Mouse (Mus musculus) forelimb bud, embryonic 11.5 days (tissue): ENCODE results near the gene Lif.
A peak's percentile ranks its signal among the peaks of the same experiment; 100 is the strongest.

Source experiments
- DNase-seq: peaks from one replicate; pipeline ENCODE4 v3.0.0-alpha.2; 2012; ENCODE audit warnings: low read depth, low spot score

Lif gene

DNA sequence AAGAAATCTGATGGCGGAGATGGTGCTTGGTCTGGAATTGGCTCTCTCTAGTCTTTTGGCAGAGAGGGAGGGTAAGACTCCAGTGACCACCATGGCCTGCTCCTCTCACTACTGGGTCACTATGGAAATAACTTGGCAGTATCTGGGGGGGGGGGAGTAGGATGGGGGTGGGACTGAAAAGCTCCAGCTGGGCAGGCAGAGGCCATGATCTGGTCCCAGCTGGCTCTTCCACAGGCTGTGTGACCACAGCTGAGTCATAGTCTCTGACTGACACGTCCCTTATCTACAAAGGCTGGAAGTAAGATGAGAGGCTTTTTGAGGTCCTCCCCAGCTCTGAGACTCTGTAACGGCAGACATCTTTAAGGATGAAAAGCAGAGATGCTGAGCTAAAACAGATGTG, 40.4 kb downstream of the Lif start:
- DNase-seq = no peak

- no peak for DNase-seq
These were observed 41.3 kb downstream of the Lif start for GRCm38 (mm10) chr11:4298615-4299014.

DNA sequence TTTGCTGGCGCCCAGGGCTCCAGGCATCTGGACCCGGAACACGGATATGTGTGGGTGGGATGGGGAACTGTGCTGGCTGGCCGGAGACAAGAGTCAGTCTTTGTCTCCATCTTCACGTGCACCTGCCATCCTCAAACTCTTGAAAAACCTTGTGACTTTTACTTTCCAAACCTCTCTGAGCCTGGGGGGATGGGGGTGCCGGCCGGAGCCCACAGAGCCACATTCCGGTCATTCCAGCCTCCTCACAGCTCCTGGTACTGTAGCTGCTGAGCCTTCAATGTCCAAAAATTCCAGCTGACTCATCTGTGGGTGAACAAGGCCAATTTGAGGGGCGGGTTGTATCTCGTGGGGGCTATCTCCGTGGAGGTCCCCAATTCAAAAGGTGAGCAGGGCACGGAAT, 41.8 kb downstream of the Lif start:
- DNase-seq = peak; percentile 41

GRCm38 (mm10) chr11:4299735-4300474, 42.5 kb downstream of the Lif start:
- no peak for DNase-seq

DNA sequence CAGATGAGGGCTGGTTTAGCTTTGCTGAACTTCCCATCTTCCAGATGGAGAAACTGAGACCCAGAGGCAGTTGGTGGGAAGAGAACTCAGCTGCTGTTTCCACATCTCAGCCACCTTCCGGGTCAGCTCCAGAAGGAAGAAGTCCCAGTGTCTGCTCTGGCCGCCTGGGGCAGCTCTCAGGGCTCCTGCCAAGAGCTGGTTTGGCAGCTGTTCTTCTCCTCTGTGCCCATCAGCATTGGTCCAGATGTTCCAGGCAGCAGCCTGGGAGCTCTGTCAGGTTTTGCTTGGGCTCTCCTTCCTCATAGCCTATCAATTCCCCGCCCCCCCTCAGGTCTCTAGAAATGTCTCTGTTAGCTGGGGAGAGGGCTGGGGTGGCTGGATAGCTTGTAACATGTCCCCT, 43.3 kb downstream of the Lif start:
- no peak for DNase-seq

DNA sequence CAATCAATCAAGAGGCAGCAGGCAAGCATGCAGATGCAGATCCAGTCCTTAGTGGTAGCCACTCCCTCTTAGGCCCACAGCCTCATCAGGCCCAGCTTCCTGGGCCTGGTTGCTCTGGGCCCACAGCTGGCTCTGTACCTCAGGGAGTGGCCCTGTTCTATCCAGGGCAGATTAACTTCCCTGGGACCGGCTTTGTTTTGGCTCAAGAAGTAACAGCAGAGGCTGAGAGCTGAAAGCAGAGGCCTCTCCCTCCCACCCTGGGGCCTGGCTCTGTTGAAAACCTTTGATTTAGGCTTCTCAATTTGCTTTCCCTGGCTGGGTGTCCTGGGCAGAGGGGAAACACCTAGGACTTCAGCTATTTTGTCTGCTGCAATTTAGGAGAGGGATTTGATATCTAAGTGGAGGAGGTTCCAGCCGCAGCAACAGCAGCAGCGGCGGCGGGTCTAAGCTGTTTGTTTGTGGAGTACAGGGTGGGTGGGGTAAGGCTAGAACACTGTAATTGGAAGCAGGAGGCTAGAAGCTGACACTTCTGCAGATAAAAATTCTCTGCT, 45.1 kb downstream of the Lif start:
- DNase-seq = no peak

- no peak for DNase-seq
These were observed 45.7 kb downstream of the Lif start for GRCm38 (mm10) chr11:4303033-4303432.

GRCm38 (mm10) chr11:4304203-4304602, 46.8 kb downstream of the Lif start:
- no peak for DNase-seq

DNA sequence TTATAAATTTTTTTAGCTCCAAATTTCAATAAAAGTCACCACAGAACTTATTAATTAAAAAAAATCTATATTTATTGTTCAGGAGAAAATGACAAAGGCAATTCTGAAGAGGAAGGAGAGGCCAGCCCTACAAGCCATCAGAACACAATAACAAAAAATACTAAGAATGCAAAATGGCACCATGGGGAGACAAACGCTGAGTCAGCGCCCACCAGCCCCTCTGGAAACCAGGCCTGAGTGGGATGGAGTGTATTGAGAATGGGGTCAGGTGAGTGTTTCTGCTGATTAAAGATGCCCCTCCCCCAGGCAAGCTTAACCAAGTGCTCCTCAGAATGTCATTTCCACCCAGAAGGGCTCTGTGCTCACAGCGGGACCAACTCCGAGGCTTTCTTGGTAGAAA, 47.7 kb downstream of the Lif start:
- no peak for DNase-seq

GRCm38 (mm10) chr11:4306086-4306485, 48.7 kb downstream of the Lif start:
- DNase-seq = no peak

- peak; percentile 31 for DNase-seq
These were observed 50.7 kb downstream of the Lif start for GRCm38 (mm10) chr11:4308060-4308513.

DNA sequence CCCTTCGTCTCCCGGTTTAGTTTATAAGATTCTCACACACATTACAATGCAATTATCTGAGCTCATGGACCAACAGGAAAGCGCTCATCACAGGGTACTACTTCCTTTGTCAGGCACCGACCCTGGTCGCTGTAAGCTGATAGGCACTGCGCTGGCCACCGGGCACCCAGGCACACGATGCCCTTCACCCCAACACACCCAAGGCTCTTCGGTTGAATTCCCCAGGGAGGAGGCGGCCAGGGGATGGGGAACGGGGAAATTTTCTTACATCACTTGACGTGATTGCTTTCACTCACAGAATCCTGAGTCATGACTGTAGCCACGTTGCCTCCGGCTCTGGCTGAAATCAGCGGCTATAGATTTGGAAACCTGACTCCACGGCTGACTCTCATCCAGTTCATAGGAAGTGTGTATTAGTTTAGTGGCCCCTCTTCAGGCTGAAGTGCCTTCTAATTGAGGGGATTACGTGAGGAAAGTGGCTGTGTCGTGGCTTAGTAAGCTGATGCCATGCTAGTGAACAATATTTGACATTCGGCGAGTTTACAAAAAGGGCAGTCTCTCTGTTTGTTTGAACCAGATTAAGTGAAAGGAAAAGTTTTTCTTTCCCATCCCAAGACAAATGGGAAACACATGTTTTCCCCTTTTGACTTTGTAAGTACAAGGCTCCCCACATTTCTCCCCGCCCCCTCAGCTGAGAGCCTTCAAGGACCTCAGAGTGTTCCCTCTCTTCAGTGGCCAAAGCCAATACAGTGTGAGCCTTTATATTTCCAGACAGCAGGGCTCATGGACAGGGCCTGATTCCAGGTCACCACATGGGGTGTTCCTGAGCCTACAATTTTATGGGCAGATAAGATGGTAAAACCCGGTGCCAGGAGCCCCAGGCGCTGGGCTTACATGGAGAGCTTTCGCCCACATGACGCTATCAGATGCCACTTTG, 51.4 kb downstream of the Lif start:
- peak; percentile 82 for DNase-seq

- no peak for DNase-seq
These were observed 52.3 kb downstream of the Lif start for GRCm38 (mm10) chr11:4309613-4310012.

GRCm38 (mm10) chr11:4310324-4310723, 53.0 kb downstream of the Lif start:
- DNase-seq = no peak

DNA sequence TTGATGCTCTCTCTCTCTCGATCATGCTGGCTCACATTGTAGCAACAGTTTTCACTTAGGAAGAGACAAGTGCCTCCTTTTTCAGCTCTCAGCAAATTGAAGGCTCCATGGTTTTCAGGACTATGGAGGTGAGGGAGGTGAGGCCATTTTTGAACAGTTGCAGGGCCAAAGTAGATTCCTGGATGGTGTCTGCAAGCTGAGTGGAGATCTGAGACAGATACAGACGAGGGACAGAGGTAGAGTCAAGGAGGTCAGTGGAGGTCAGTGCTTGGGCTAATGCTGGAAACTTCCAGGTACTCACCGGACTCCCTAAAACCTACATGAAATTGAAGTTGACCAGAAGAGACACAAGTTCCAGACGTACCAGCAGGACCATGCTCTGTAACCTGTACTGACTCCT, 54.8 kb downstream of the Lif start:
- DNase-seq = no peak

- DNase-seq = no peak
These were observed 59.9 kb downstream of the Lif start for GRCm38 (mm10) chr11:4317287-4317686.

DNA sequence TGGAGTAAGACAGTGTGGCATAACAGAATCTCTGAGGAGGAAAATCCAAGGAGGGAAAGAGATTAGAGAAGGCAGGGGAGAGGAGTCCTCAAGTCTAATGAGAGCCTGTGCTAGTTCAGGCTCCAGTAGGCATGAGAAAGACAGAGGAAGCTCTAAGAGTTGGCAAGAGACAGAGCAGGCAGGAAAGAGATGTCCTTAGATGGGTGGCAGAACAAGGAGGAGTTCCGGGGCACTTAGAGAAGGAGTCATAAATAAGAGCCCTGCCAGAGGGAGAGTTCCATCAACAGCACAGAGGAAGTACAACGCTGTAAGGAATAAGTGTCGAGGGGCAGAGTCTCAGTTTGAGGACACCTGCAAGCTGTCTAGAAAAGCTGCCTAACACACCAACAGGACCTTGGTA, 60.7 kb downstream of the Lif start:
- DNase-seq = no peak

DNA sequence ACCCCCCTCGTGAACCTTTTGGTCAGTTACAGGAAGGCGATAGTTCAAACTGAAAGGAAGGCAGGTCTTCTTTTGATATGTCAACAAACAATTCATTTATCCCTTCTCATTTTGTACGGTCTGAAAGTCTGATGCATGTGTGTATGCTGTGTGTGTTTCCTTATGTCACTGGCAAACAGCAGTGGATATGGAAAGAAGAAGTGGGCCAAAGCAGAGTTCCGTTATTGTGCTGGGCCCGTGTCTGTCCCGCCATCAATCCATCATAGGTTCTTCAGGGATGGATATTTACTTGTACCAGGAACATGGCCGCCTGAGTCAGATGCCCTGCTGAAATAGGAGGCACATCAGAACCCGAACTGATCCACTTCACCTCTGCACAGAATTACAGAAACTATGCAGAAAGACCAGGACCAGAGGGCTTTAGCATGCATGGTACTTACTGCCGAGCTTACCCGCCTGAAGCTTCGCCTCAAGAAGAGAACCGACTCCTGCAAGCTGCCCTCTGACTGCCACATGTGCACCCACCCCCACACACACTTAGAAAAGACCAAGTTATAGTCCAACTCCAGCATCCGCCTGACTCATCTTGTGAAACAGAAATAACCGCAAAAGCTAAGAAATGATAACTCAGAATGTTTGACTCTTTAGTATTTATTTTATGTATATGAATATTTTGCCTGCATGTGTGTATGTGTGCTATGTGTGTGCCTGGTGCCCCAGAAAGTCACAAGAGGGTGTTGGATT, 62.0 kb downstream of the Lif start:
- DNase-seq = no peak

DNA sequence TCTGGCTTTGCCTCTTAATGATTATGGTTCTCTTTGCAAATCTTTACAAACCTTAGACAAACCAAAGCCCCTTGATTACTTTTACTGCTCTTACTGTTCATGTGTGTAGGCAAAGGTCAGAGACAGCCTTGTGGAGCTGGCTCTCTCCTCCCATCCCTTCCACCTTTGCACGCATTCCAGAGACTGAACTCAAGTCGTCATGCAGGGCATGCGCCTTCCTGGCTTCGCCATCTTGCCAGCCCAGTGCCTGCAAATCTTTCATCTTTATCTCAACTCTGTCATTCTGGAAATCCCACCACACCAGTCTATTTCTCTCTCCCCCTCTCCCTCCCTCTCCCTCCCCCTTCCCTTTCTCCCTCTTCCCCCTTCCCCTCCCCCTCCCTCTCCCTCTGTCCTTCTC, 63.5 kb downstream of the Lif start:
- DNase-seq = no peak
